Mouse (Mus musculus) cerebellum, adult 2 months (tissue): ENCODE data around the gene Pitpna.

Experiments
- CTCF ChIP-seq: fragments of 200-500 bp; IDR thresholded peaks from 2 replicates; pipeline ENCODE4 v1.5.1; 2011; ENCODE audit warnings: low read depth, mild to moderate bottlenecking, control low read depth, low read length, moderate library complexity, borderline replicate concordance; ENCODE audit not compliant: insufficient read depth
- POLR2A ChIP-seq: fragments of 200-500 bp; IDR thresholded peaks from 2 replicates; pipeline ENCODE4 v1.6.1; 2011; ENCODE audit warnings: low read length, control low read depth, borderline replicate concordance; ENCODE audit not compliant: insufficient read depth

GRCm38 (mm10) chr11:75652222-75652941 is 64.5 kb downstream of the Pitpna start:
- TF ChIP-seq POLR2A (no peak), CTCF (no peak)
